Mouse (Mus musculus) forebrain, embryonic 15.5 days (tissue): ENCODE measurements around the gene Kctd11. TPM values are rescaled to one million over a fixed set of nuclear protein-coding genes. Genes with fewer than 3 reads are reported as not detected.
"Not testable (repeated sequence)": the region's sequence is repeated elsewhere in the genome, so short reads cannot be mapped to it uniquely, and the experiment has no call there.

Source experiments
- ATAC-seq: fragments of 200-750 bp; cut with Nextera tagmentation; replicated peaks from 2 replicates; pipeline ENCODE4 v1.8.0; 2017; ENCODE audit warnings: mild to moderate bottlenecking, moderate TSS enrichment, moderate library complexity
- H3K27ac ChIP-seq: fragments of 300-500 bp; sonication (generic); replicated peaks from 2 replicates; pipeline ENCODE4 v1.5.1; 2015; ENCODE audit warnings: mild to moderate bottlenecking, inconsistent platforms
- H3K27me3 ChIP-seq: fragments of 300-500 bp; sonication (generic); 2 replicates; pipeline ENCODE4 v1.6.1; 2015; ENCODE audit warnings: inconsistent platforms
- H3K36me3 ChIP-seq: fragments of 300-500 bp; sonication (generic); 2 replicates; pipeline ENCODE4 v1.6.1; 2015; ENCODE audit warnings: mild to moderate bottlenecking, inconsistent platforms
- H3K4me1 ChIP-seq: fragments of 300-500 bp; sonication (generic); 2 replicates; pipeline ENCODE4 v1.6.1; 2015; ENCODE audit warnings: inconsistent platforms
- H3K4me2 ChIP-seq: fragments of 300-500 bp; sonication (generic); replicated peaks from 2 replicates; pipeline ENCODE4 v1.6.1; 2015; ENCODE audit warnings: mild to moderate bottlenecking, inconsistent platforms
- H3K4me3 ChIP-seq: fragments of 300-500 bp; sonication (generic); 2 replicates; pipeline ENCODE4 v1.5.1; 2015; ENCODE audit warnings: mild to moderate bottlenecking, inconsistent platforms
- H3K9ac ChIP-seq: fragments of 300-500 bp; sonication (generic); replicated peaks from 2 replicates; pipeline ENCODE4 v1.6.1; 2015; ENCODE audit warnings: mild to moderate bottlenecking, inconsistent platforms
- H3K9me3 ChIP-seq: fragments of 300-500 bp; sonication (generic); 2 replicates; pipeline ENCODE4 v1.6.1; 2016; ENCODE audit warnings: inconsistent platforms
- WGBS: fragments of 180-500 bp; shearing (Covaris S2); methylation state at CpG from one replicate; pipeline ENCODE4 v1.1.7; 2015; ENCODE audit warnings: mixed read lengths; 5-methylcytosine and 5-hydroxymethylcytosine counted together
- polyA plus RNA-seq: library from polyadenylated mRNA; unstranded; fragments of >200 nt; fragmentation: Nextera tagmentation; extraction: Ambion mirVana; gene quantifications from 2 replicates; pipeline ENCODE4 v1.2.1, GENCODE M21; 2015

The Kctd11 gene
- polyA plus RNA-seq, 1 experiment from 2014 or later: 1.2 TPM

- WGBS: 90% methylated on average over 8 of the region's 8 CpGs
- H3K4me1 ChIP-seq: peaks cover 53% of the 10 kb centered on the region
- no peak overlapping the region for H3K9ac ChIP-seq
- no peaks in the 10 kb centered on the region for H3K27me3 ChIP-seq
- H3K4me3 ChIP-seq: no peak overlapping the region
- no peak for ATAC-seq
- peaks cover 50% of the 10 kb centered on the region for H3K36me3 ChIP-seq
- H3K27ac ChIP-seq: no peak overlapping the region
- no peaks in the 10 kb centered on the region for H3K9me3 ChIP-seq
- no peak overlapping the region for H3K4me2 ChIP-seq
Measured at GRCm38 (mm10) chr11:69917379-69917948, 36.3 kb upstream of the Kctd11 start.

GRCm38 (mm10) chr11:69916652-69917378, 35.6 kb upstream of the Kctd11 start:
- H3K9me3 ChIP-seq, H3K9ac ChIP-seq, H3K27me3 ChIP-seq, ATAC-seq, H3K4me2 ChIP-seq, H3K4me3 ChIP-seq, H3K27ac ChIP-seq: not testable (repeated sequence)
- Histone ChIP-seq H3K36me3 (peaks cover 56% of the 10 kb centered on the region), H3K4me1 (peaks cover 47% of the 10 kb centered on the region)
- 55% methylated on average over 7 of the region's 7 CpGs for WGBS

GRCm38 (mm10) chr11:69915667-69916627, 34.7 kb upstream of the Kctd11 start:
- peaks cover 47% of the 10 kb centered on the region for H3K4me1 ChIP-seq
- no peak overlapping the region for H3K9ac ChIP-seq

DNA sequence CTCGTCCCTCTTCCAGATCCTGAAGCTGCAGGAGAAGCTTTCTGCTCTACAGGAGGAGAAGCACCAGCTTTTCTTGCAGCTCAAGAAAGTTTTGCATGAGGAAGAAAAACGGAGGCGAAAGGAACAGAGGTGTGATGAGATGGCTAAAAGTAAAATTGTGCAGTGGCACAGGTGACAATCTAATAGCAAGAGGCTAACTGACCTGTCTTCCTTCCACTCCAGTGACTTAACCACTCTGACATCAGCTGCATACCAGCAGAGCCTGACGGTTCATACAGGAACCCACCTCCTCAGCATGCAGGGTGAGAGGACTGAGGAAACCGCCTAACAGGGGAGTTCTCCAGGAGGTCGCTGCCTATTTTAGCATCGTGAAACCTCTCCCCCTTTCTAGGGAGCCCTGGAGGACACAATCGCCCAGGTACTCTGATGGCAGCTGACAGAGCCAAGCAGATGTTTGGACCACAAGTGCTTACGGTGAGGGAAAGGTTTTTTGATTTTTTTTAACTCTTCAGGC, 33.8 kb upstream of the Kctd11 start:
- 36% methylated on average over 9 of the region's 9 CpGs for WGBS
- Histone ChIP-seq H3K27me3 (no peaks in the 10 kb centered on the region), H3K9me3 (no peaks in the 10 kb centered on the region), H3K27ac (no peak overlapping the region), H3K4me3 (peak overlapping the region; percentile 86), H3K36me3 (peaks cover 75% of the 10 kb centered on the region), H3K9ac (peak overlapping the region; percentile 94), H3K4me2 (peak overlapping the region; percentile 91), H3K4me1 (peaks cover 45% of the 10 kb centered on the region)
- no peak for ATAC-seq

More at GRCm38 (mm10) chr11:69915667-69916627, 34.7 kb upstream of the Kctd11 start:
- Histone ChIP-seq H3K27ac (no peak overlapping the region), H3K4me2 (no peak overlapping the region), H3K4me3 (no peak overlapping the region), H3K36me3 (peaks cover 65% of the 10 kb centered on the region), H3K27me3 (no peaks in the 10 kb centered on the region), H3K9me3 (no peaks in the 10 kb centered on the region)
- no peak for ATAC-seq
- WGBS: 70% methylated on average over 5 of the region's 5 CpGs

- Histone ChIP-seq H3K4me3 (peak overlapping the region; percentile 86), H3K9ac (peak overlapping the region; percentile 94), H3K4me2 (peak overlapping the region; percentile 91), H3K36me3 (peaks cover 81% of the 10 kb centered on the region), H3K9me3 (no peaks in the 10 kb centered on the region), H3K27me3 (no peaks in the 10 kb centered on the region), H3K27ac (peak overlapping the region; percentile 89), H3K4me1 (peaks cover 39% of the 10 kb centered on the region)
- no peak for ATAC-seq
- 1% methylated on average over 17 of the region's 17 CpGs for WGBS
Measured at GRCm38 (mm10) chr11:69914372-69914764, 33.2 kb upstream of the Kctd11 start.

DNA sequence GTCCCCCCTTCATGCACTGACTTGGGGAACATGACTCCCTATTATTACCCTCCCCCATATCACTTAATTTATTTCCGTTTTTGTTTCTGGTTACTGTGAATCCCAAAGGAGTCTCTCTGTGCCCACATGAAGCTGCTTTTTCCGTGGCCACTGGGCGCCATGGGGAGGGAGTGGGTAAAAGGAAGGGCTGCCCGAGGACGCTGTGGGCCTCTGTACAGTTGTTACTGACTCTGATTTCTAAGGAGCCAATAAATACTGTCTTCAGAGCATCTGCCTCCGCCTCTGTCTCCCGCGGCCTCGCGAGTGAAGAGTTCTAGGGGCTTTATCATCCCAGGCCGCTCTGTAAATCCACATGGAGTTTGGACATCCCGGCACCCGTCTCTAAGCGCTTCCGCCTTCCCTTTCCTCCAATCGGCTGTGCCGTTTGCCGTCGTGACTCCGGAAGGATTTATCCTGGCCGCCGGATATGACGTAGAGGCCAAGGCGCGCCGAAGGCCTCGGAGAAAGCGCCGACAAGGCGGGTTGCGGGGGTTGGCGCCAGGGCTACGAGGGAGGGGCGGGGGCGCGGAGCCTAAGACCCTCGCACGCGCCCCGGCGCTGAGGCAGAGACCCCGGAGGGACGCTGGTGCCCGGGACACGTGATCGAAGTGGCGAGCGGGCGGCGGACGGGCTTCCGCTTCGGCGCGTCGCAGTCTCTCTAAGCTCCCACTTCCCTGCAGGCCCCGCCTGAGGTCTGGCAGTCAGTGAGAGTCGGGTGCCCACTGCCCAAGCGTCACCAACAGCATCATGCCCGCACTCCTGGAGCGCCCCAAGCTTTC, 32.6 kb upstream of the Kctd11 start, which contains the start of gene Gps2:
Gps2 (plus strand) TSS at position 335 of the 818 bp plus-strand sequence.
- Histone ChIP-seq H3K9ac (peak within 1 kb of the TSS; percentile 94), H3K4me1 (peaks cover 33% of the 10 kb centered on the region), H3K36me3 (peaks cover 83% of the 10 kb centered on the region), H3K4me3 (peak within 1 kb of the TSS; percentile 86), H3K4me2 (peak within 1 kb of the TSS; percentile 91), H3K9me3 (no peaks in the 10 kb centered on the region), H3K27me3 (no peaks in the 10 kb centered on the region), H3K27ac (peak within 1 kb of the TSS; percentile 89)
- 2% methylated on average over 61 of the region's 61 CpGs for WGBS
- peak; percentile 90 for ATAC-seq

GRCm38 (mm10) chr11:69912716-69913530, 31.7 kb upstream of the Kctd11 start:
- H3K9ac ChIP-seq: 0 out of 2 replicates have a peak overlapping the region, but pooled peaks have one; percentile 94

DNA sequence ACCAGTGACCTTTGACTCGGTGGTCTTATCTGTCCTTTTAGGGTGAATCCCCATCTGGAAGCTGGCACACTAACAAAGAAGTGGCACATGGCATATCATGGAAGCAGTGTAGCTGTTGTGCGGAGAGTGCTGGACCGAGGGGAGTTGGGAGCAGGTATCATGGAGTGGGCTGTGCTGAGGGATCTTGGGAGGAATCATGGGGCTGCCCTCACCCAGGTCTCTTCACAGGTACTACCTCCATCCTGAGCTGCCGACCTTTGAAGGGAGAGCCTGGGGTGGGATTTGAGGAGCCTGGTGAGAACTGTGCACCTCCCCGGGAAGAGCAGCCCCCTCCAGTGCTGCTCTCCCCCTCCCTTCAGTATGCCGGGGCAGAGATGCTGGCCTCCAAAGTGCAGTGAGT, 30.5 kb upstream of the Kctd11 start:
- no peak overlapping the region for H3K27ac ChIP-seq
- no peak overlapping the region for H3K4me3 ChIP-seq
- no peaks in the 10 kb centered on the region for H3K9me3 ChIP-seq
- 89% methylated on average over 6 of the region's 6 CpGs for WGBS
- H3K9ac ChIP-seq: no peak overlapping the region
- H3K36me3 ChIP-seq: peaks cover 83% of the 10 kb centered on the region
- no peak overlapping the region for H3K4me2 ChIP-seq
- peaks cover 29% of the 10 kb centered on the region for H3K4me1 ChIP-seq
- no peaks in the 10 kb centered on the region for H3K27me3 ChIP-seq
- ATAC-seq: no peak

More at GRCm38 (mm10) chr11:69912716-69913530, 31.7 kb upstream of the Kctd11 start:
- Histone ChIP-seq H3K9me3 (no peaks in the 10 kb centered on the region), H3K27me3 (no peaks in the 10 kb centered on the region), H3K4me3 (peak overlapping the region; percentile 86), H3K4me2 (peak overlapping the region; percentile 91), H3K27ac (peak overlapping the region; percentile 89), H3K36me3 (peaks cover 83% of the 10 kb centered on the region), H3K4me1 (peaks cover 29% of the 10 kb centered on the region)
- ATAC-seq: peak; percentile 30
- WGBS: 80% methylated on average over 15 of the region's 15 CpGs

- no peak overlapping the region for H3K9ac ChIP-seq
- ATAC-seq: no peak
- H3K27me3 ChIP-seq: no peaks in the 10 kb centered on the region
- H3K4me3 ChIP-seq: no peak overlapping the region
- WGBS: 93% methylated on average over 17 of the region's 17 CpGs
- no peak overlapping the region for H3K27ac ChIP-seq
- peaks cover 27% of the 10 kb centered on the region for H3K4me1 ChIP-seq
- H3K9me3 ChIP-seq: no peaks in the 10 kb centered on the region
- no peak overlapping the region for H3K4me2 ChIP-seq
- H3K36me3 ChIP-seq: peaks cover 83% of the 10 kb centered on the region
Measured at GRCm38 (mm10) chr11:69910781-69911560, 29.8 kb upstream of the Kctd11 start.

- no peaks in the 10 kb centered on the region for H3K9me3 ChIP-seq
Measured at GRCm38 (mm10) chr11:69910177-69910576, 29.0 kb upstream of the Kctd11 start.

More at GRCm38 (mm10) chr11:69910177-69910576, 29.0 kb upstream of the Kctd11 start:
- no peak overlapping the region for H3K4me3 ChIP-seq
- H3K9ac ChIP-seq: no peak overlapping the region
- H3K4me1 ChIP-seq: peaks cover 19% of the 10 kb centered on the region
- no peaks in the 10 kb centered on the region for H3K27me3 ChIP-seq
- H3K27ac ChIP-seq: no peak overlapping the region
- peaks cover 83% of the 10 kb centered on the region for H3K36me3 ChIP-seq
- WGBS: 90% methylated on average over 8 of the region's 8 CpGs
- H3K4me2 ChIP-seq: no peak overlapping the region
- no peak for ATAC-seq
